Mouse (Mus musculus): ENCODE results near the gene Gm10135. TPM values are rescaled to one million over a fixed set of nuclear protein-coding genes. Genes with fewer than 3 reads are reported as not detected.

The Gm10135 gene
- polyA plus RNA-seq, 1 experiment, result not detected

GRCm38 (mm10) chr5:72994928-72995327 is 20.4 kb upstream of the Gm10135 start:
- no peaks in the 10 kb centered on the region for H3K4me1 ChIP-seq (ENCODE audit: control insufficient read depth, insufficient read depth, low read length)
- no peak for TF ChIP-seq POLR2A (IDR thresholded peaks at IDR 0.05; ENCODE audit: insufficient read depth, low read length)
- H3K27ac ChIP-seq (ENCODE audit: insufficient read depth, low read length), result no peak overlapping the region
- H3K4me3 ChIP-seq (ENCODE audit: low read depth, low read length), result no peak overlapping the region
- no peaks in the 10 kb centered on the region for H3K9me3 ChIP-seq (replicated peaks; ENCODE audit: control insufficient read depth, insufficient read depth, low read length, poor library complexity, severe bottlenecking)
- H3K9ac ChIP-seq (ENCODE audit: low read depth, poor library complexity, severe bottlenecking), result no peak overlapping the region
- no peaks in the 10 kb centered on the region for H3K36me3 ChIP-seq (ENCODE audit: control insufficient read depth, insufficient read depth, low read length, poor library complexity, severe bottlenecking)
- no peaks in the 10 kb centered on the region for H3K27me3 ChIP-seq (ENCODE audit: control insufficient read depth, insufficient read depth, low read length, poor library complexity, severe bottlenecking)

GRCm38 (mm10) chr5:72994424-72994823 is 19.9 kb upstream of the Gm10135 start:
- Histone ChIP-seq H3K9ac (ENCODE audit: low read depth, poor library complexity, severe bottlenecking) (no peak overlapping the region), H3K9me3 (replicated peaks; ENCODE audit: control insufficient read depth, insufficient read depth, low read length, poor library complexity, severe bottlenecking) (no peaks in the 10 kb centered on the region), H3K27ac (ENCODE audit: insufficient read depth, low read length) (no peak overlapping the region), H3K4me1 (ENCODE audit: control insufficient read depth, insufficient read depth, low read length) (no peaks in the 10 kb centered on the region), H3K27me3 (ENCODE audit: control insufficient read depth, insufficient read depth, low read length, poor library complexity, severe bottlenecking) (no peaks in the 10 kb centered on the region), H3K4me3 (ENCODE audit: low read depth, low read length) (no peak overlapping the region), H3K36me3 (ENCODE audit: control insufficient read depth, insufficient read depth, low read length, poor library complexity, severe bottlenecking) (no peaks in the 10 kb centered on the region)
- no peak for TF ChIP-seq EP300 (IDR thresholded peaks at IDR 0.05; ENCODE audit: insufficient read depth, low read depth, low read length)
- TF ChIP-seq CTCF (IDR thresholded peaks at IDR 0.05; ENCODE audit: low read depth, low read length), result no peak
- no peak for TF ChIP-seq POLR2A (IDR thresholded peaks at IDR 0.05; ENCODE audit: insufficient read depth, low read length)

- H3K4me1 ChIP-seq (ENCODE audit: control insufficient read depth, insufficient read depth, low read length), result no peaks in the 10 kb centered on the region
- H3K27me3 ChIP-seq (ENCODE audit: control insufficient read depth, insufficient read depth, low read length, poor library complexity, severe bottlenecking), result no peaks in the 10 kb centered on the region
- no peaks in the 10 kb centered on the region for H3K36me3 ChIP-seq (ENCODE audit: control insufficient read depth, insufficient read depth, low read length, poor library complexity, severe bottlenecking)
- H3K27ac ChIP-seq (ENCODE audit: insufficient read depth, low read length), result no peak overlapping the region
- H3K9me3 ChIP-seq (replicated peaks; ENCODE audit: control insufficient read depth, insufficient read depth, low read length, poor library complexity, severe bottlenecking), result no peaks in the 10 kb centered on the region
- H3K9ac ChIP-seq (ENCODE audit: low read depth, poor library complexity, severe bottlenecking), result no peak overlapping the region
- H3K4me3 ChIP-seq (ENCODE audit: low read depth, low read length), result no peak overlapping the region
- no peak for TF ChIP-seq POLR2A (IDR thresholded peaks at IDR 0.05; ENCODE audit: insufficient read depth, low read length)
- TF ChIP-seq EP300 (IDR thresholded peaks at IDR 0.05; ENCODE audit: insufficient read depth, low read depth, low read length), result no peak
- no peak for TF ChIP-seq CTCF (IDR thresholded peaks at IDR 0.05; ENCODE audit: low read depth, low read length)
Measured at GRCm38 (mm10) chr5:72992474-72992873, 18.0 kb upstream of the Gm10135 start.

GRCm38 (mm10) chr5:72989756-72990155 is 15.3 kb upstream of the Gm10135 start:
- Histone ChIP-seq H3K4me1 (ENCODE audit: control insufficient read depth, insufficient read depth, low read length) (no peaks in the 10 kb centered on the region), H3K9me3 (replicated peaks; ENCODE audit: control insufficient read depth, insufficient read depth, low read length, poor library complexity, severe bottlenecking) (no peaks in the 10 kb centered on the region), H3K36me3 (ENCODE audit: control insufficient read depth, insufficient read depth, low read length, poor library complexity, severe bottlenecking) (no peaks in the 10 kb centered on the region), H3K9ac (ENCODE audit: low read depth, poor library complexity, severe bottlenecking) (no peak overlapping the region), H3K27me3 (ENCODE audit: control insufficient read depth, insufficient read depth, low read length, poor library complexity, severe bottlenecking) (no peaks in the 10 kb centered on the region), H3K4me3 (ENCODE audit: low read depth, low read length) (no peak overlapping the region), H3K27ac (ENCODE audit: insufficient read depth, low read length) (no peak overlapping the region)
- no peak for TF ChIP-seq EP300 (IDR thresholded peaks at IDR 0.05; ENCODE audit: insufficient read depth, low read depth, low read length)
- no peak for TF ChIP-seq CTCF (IDR thresholded peaks at IDR 0.05; ENCODE audit: low read depth, low read length)
- no peak for TF ChIP-seq POLR2A (IDR thresholded peaks at IDR 0.05; ENCODE audit: insufficient read depth, low read length)

GRCm38 (mm10) chr5:72987786-72988185 is 13.3 kb upstream of the Gm10135 start:
- no peaks in the 10 kb centered on the region for H3K27me3 ChIP-seq (ENCODE audit: control insufficient read depth, insufficient read depth, low read length, poor library complexity, severe bottlenecking)
- H3K9ac ChIP-seq (ENCODE audit: low read depth, poor library complexity, severe bottlenecking), result no peak overlapping the region
- no peaks in the 10 kb centered on the region for H3K9me3 ChIP-seq (replicated peaks; ENCODE audit: control insufficient read depth, insufficient read depth, low read length, poor library complexity, severe bottlenecking)
- no peak overlapping the region for H3K27ac ChIP-seq (ENCODE audit: insufficient read depth, low read length)
- H3K36me3 ChIP-seq (ENCODE audit: control insufficient read depth, insufficient read depth, low read length, poor library complexity, severe bottlenecking), result no peaks in the 10 kb centered on the region
- no peak for TF ChIP-seq CTCF (IDR thresholded peaks at IDR 0.05; ENCODE audit: low read depth, low read length)
- no peak for TF ChIP-seq POLR2A (IDR thresholded peaks at IDR 0.05; ENCODE audit: insufficient read depth, low read length)
- TF ChIP-seq EP300 (IDR thresholded peaks at IDR 0.05; ENCODE audit: insufficient read depth, low read depth, low read length), result no peak
- H3K4me3 ChIP-seq (ENCODE audit: low read depth, low read length), result no peak overlapping the region
- H3K4me1 ChIP-seq (ENCODE audit: control insufficient read depth, insufficient read depth, low read length), result no peaks in the 10 kb centered on the region

GRCm38 (mm10) chr5:72984091-72984490 is 9.6 kb upstream of the Gm10135 start:
- H3K27me3 ChIP-seq (ENCODE audit: control insufficient read depth, insufficient read depth, low read length, poor library complexity, severe bottlenecking), result no peaks in the 10 kb centered on the region
- no peak for TF ChIP-seq EP300 (IDR thresholded peaks at IDR 0.05; ENCODE audit: insufficient read depth, low read depth, low read length)
- H3K4me1 ChIP-seq (ENCODE audit: control insufficient read depth, insufficient read depth, low read length), result no peaks in the 10 kb centered on the region

More at GRCm38 (mm10) chr5:72984091-72984490, 9.6 kb upstream of the Gm10135 start:
- H3K9me3 ChIP-seq (replicated peaks; ENCODE audit: control insufficient read depth, insufficient read depth, low read length, poor library complexity, severe bottlenecking), result no peaks in the 10 kb centered on the region
- H3K9ac ChIP-seq (ENCODE audit: low read depth, poor library complexity, severe bottlenecking), result no peak overlapping the region
- no peak overlapping the region for H3K27ac ChIP-seq (ENCODE audit: insufficient read depth, low read length)
- no peaks in the 10 kb centered on the region for H3K36me3 ChIP-seq (ENCODE audit: control insufficient read depth, insufficient read depth, low read length, poor library complexity, severe bottlenecking)
- no peak overlapping the region for H3K4me3 ChIP-seq (ENCODE audit: low read depth, low read length)

All from ES-Bruce4 (cell line).